Mouse (Mus musculus) heart, embryonic 15.5 days (tissue): Measurements from ENCODE around the gene Bcar3. TPM values are rescaled to one million over a fixed set of nuclear protein-coding genes. Genes with fewer than 3 reads are reported as not detected.

Experiments
- ATAC-seq: fragments of 200-750 bp; cut with Nextera tagmentation; replicated peaks from 2 replicates; pipeline ENCODE4 v1.8.0; 2017; ENCODE audit warnings: low read depth, moderate TSS enrichment; ENCODE audit not compliant: insufficient number of reproducible peaks, insufficient read depth, low FRiP score
- H3K27ac ChIP-seq: fragments of 300-500 bp; sonication (generic); 2 replicates; pipeline ENCODE4 v1.5.1; 2015; ENCODE audit warnings: mild to moderate bottlenecking, inconsistent platforms
- H3K27me3 ChIP-seq: fragments of 300-500 bp; sonication (generic); 2 replicates; pipeline ENCODE4 v1.6.1; 2015; ENCODE audit warnings: inconsistent platforms
- H3K36me3 ChIP-seq: fragments of 300-500 bp; sonication (generic); 2 replicates; pipeline ENCODE4 v1.6.1; 2015; ENCODE audit warnings: mild to moderate bottlenecking, inconsistent platforms
- H3K4me1 ChIP-seq: fragments of 300-500 bp; sonication (generic); replicated peaks from 2 replicates; pipeline ENCODE4 v1.6.1; 2015; ENCODE audit warnings: inconsistent platforms
- H3K4me2 ChIP-seq: fragments of 300-500 bp; sonication (generic); 2 replicates; pipeline ENCODE4 v1.6.1; 2015; ENCODE audit warnings: inconsistent platforms, mild to moderate bottlenecking, moderate library complexity
- H3K4me3 ChIP-seq: fragments of 300-500 bp; sonication (generic); 2 replicates; pipeline ENCODE4 v1.5.1; 2015; ENCODE audit warnings: mild to moderate bottlenecking, inconsistent platforms
- H3K9ac ChIP-seq: fragments of 300-500 bp; sonication (generic); 2 replicates; pipeline ENCODE4 v1.6.1; 2015; ENCODE audit warnings: mild to moderate bottlenecking, inconsistent platforms
- H3K9me3 ChIP-seq: fragments of 300-500 bp; sonication (generic); replicated peaks from 2 replicates; pipeline ENCODE4 v1.6.1; 2016; ENCODE audit warnings: inconsistent platforms
- WGBS: fragments of 180-500 bp; shearing (Covaris S2); methylation state at CpG from one replicate; pipeline ENCODE4 v1.1.7; 2015; ENCODE audit warnings: mixed read lengths; 5-methylcytosine and 5-hydroxymethylcytosine counted together
- polyA plus RNA-seq: library from polyadenylated mRNA; unstranded; fragments of >200 nt; fragmentation: Nextera tagmentation; extraction: Ambion mirVana; gene quantifications from 2 replicates; pipeline ENCODE4 v1.2.1, GENCODE M21; 2015

Gene Bcar3
- polyA plus RNA-seq, 1 experiment from 2014 or later, result 3.9 TPM

DNA sequence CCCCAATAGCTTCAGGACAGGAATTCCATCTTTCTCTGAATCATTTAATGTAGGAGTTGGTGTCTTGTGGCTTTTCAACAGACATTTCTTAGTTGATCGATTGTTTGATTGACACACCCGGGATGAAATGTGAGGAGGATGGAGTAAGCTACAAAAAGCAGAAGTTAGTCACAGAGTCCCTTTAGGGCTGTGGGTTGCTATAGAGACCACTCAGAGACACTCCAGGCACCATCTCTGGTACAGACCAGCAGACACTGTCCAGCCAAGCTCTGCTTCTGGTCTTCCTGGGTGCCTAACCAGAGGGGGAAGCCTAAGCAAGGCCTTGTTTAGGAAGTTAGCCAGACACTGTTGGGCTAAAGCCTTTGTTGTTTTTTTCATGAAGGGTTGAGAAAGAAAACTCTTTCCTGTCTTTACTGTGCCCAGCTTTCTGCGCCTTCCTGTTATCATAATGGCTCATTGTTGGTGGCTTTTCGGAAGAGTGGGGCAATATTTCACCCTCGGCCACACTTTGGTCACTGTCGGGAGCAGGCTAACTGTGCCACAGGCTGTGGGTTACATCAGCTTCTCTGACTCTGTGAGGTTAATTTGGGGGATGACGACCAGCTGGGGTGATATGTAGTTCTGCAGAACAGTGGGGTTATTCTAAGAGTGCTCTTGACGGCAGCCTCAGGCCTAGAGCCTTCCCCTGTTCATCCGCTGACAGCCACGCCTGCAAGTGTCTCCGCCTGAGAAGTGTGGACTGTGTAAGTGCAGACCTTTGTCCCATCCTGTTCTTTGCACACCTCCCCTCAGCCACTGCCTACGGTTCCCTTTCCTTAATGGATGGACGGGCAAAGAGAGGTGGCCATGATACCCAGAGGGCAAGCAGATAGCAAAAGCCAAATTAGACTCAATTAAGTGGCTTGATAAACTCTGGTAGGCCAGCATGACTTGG, 46.5 kb downstream of the Bcar3 start:
- peaks cover 21% of the 10 kb centered on the region for H3K27me3 ChIP-seq
- WGBS, result 65% methylated on average over 13 of the region's 13 CpGs

DNA sequence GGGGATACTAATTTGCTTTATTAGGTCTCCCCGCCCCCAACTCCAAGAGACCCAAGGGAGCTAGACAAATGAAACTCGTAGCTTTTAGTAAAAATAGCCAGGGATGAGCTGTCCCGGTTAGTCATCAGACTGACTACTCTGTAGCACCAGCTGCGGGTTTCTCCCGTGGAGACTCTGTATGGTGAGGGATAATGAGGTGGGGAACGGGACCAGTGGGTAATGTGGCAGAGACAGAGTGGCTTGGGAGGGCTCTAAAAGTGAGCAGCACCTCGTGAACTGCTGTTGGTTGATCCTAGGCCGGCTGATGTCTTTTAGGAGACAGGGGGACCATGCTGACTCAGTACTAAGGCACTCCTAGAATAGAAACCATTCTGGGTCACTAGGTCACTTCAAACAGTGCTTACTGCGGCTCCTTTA, 49.5 kb downstream of the Bcar3 start:
- no peak overlapping the region for H3K4me3 ChIP-seq
- no peak overlapping the region for H3K4me2 ChIP-seq
- no peaks in the 10 kb centered on the region for H3K9me3 ChIP-seq
- H3K9ac ChIP-seq, result no peak overlapping the region
- WGBS, result 61% methylated on average over 9 of the region's 9 CpGs
- no peak overlapping the region for H3K27ac ChIP-seq
- no peaks in the 10 kb centered on the region for H3K36me3 ChIP-seq
- H3K27me3 ChIP-seq, result peaks cover 9% of the 10 kb centered on the region; the same call in 1 of the 2 replicates
- H3K4me1 ChIP-seq, result no peaks in the 10 kb centered on the region; the same call in 1 of the 2 replicates
- ATAC-seq, result no peak

More for the DNA sequence above, 46.5 kb downstream of the Bcar3 start:
- Histone ChIP-seq H3K4me1 (no peaks in the 10 kb centered on the region), H3K9ac (no peak overlapping the region), H3K4me3 (no peak overlapping the region), H3K27ac (no peak overlapping the region), H3K4me2 (no peak overlapping the region), H3K9me3 (no peaks in the 10 kb centered on the region), H3K36me3 (no peaks in the 10 kb centered on the region)
- ATAC-seq, result no peak

- H3K4me3 ChIP-seq, result no peak overlapping the region
- no peaks in the 10 kb centered on the region for H3K36me3 ChIP-seq
- no peaks in the 10 kb centered on the region; the same call in 1 of the 2 replicates for H3K4me1 ChIP-seq
- no peak for ATAC-seq
- no peak overlapping the region for H3K27ac ChIP-seq
- WGBS, result 57% methylated on average over 5 of the region's 5 CpGs
- no peaks in the 10 kb centered on the region for H3K9me3 ChIP-seq
- no peak overlapping the region for H3K9ac ChIP-seq
- H3K4me2 ChIP-seq, result no peak overlapping the region
- H3K27me3 ChIP-seq, result peaks cover 6% of the 10 kb centered on the region
Observed at GRCm38 (mm10) chr3:122344350-122344749, 50.4 kb downstream of the Bcar3 start.

DNA sequence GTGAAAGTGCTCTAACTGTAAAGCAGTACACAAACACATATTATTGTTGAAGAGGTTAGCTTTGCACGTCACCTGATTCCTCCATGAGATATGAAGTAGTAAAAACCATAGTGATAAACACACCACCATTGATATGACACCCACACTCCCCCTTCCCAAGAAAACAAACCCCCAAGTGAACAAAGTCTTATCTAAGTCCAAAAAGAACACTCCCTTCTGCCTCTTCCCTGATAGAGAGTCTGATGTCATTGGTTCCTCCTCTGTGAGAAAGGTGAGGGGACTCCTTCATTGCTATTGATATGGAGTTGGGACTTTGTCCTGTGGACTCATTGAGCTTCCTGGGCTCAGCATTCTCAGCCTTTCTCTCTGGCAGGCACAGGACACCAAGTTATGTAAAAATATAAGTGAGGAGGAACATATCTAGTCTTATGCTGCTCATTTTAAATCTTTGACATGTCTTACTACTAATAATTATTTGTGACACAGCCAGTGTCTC, 52.1 kb downstream of the Bcar3 start:
- H3K27me3 ChIP-seq, result peaks cover 6% of the 10 kb centered on the region
- no peak overlapping the region for H3K9ac ChIP-seq
- no peak for ATAC-seq
- H3K9me3 ChIP-seq, result no peaks in the 10 kb centered on the region
- H3K4me1 ChIP-seq, result no peaks in the 10 kb centered on the region; the same call in 1 of the 2 replicates
- H3K27ac ChIP-seq, result no peak overlapping the region
- no peak overlapping the region for H3K4me3 ChIP-seq
- no peaks in the 10 kb centered on the region for H3K36me3 ChIP-seq
- H3K4me2 ChIP-seq, result no peak overlapping the region
- WGBS, result 77% methylated on average over 1 of the region's 1 CpGs

GRCm38 (mm10) chr3:122346600-122346999, 52.7 kb downstream of the Bcar3 start:
- H3K4me3 ChIP-seq, result no peak overlapping the region
- H3K27ac ChIP-seq, result no peak overlapping the region
- H3K4me1 ChIP-seq, result no peaks in the 10 kb centered on the region; the same call in 1 of the 2 replicates
- no peak overlapping the region for H3K4me2 ChIP-seq
- ATAC-seq, result no peak
- 93% methylated on average over 2 of the region's 2 CpGs for WGBS
- H3K36me3 ChIP-seq, result no peaks in the 10 kb centered on the region
- H3K9me3 ChIP-seq, result no peaks in the 10 kb centered on the region
- H3K9ac ChIP-seq, result no peak overlapping the region
- H3K27me3 ChIP-seq, result peaks cover 6% of the 10 kb centered on the region

GRCm38 (mm10) chr3:122348677-122349076, 54.7 kb downstream of the Bcar3 start:
- Histone ChIP-seq H3K4me2 (no peak overlapping the region), H3K9me3 (no peaks in the 10 kb centered on the region), H3K36me3 (no peaks in the 10 kb centered on the region), H3K4me3 (no peak overlapping the region), H3K27ac (no peak overlapping the region), H3K27me3 (no peaks in the 10 kb centered on the region; the same call in 1 of the 2 replicates), H3K9ac (no peak overlapping the region), H3K4me1 (no peaks in the 10 kb centered on the region; the same call in 1 of the 2 replicates)
- 81% methylated on average over 5 of the region's 5 CpGs for WGBS
- ATAC-seq, result no peak

DNA sequence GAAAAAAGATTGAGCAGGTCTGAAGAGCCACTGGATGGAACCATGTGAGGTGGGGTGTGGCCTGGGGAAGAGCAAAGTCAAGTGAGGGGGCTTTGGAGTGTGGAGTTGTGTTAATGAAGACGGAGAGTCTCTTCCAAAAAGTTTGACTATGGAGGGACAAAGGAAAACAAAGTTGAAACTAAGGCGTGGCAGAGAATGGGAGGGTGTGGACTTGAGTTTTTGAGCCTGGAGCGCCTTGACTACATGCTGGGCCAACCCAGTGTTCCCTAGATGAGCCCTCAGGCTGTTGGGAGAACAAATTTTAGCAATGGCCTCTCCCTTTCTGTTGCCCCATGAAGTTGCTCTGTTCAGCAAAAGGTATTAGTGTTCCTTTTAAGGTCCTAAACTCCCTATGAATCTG, 58.9 kb downstream of the Bcar3 start:
- Histone ChIP-seq H3K9me3 (no peaks in the 10 kb centered on the region), H3K4me1 (no peaks in the 10 kb centered on the region), H3K4me3 (no peak overlapping the region), H3K9ac (no peak overlapping the region), H3K4me2 (no peak overlapping the region), H3K27ac (no peak overlapping the region), H3K27me3 (no peaks in the 10 kb centered on the region; the same call in 1 of the 2 replicates), H3K36me3 (no peaks in the 10 kb centered on the region)
- no peak for ATAC-seq
- 82% methylated on average over 3 of the region's 3 CpGs for WGBS

GRCm38 (mm10) chr3:122359426-122359825, 65.5 kb downstream of the Bcar3 start:
- Histone ChIP-seq H3K27ac (no peak overlapping the region), H3K4me2 (no peak overlapping the region), H3K9ac (no peak overlapping the region), H3K4me3 (no peak overlapping the region), H3K9me3 (no peaks in the 10 kb centered on the region), H3K4me1 (no peaks in the 10 kb centered on the region), H3K27me3 (no peaks in the 10 kb centered on the region), H3K36me3 (no peaks in the 10 kb centered on the region)
- no peak for ATAC-seq
- 68% methylated on average over 7 of the region's 7 CpGs for WGBS

- Histone ChIP-seq H3K36me3 (no peaks in the 10 kb centered on the region), H3K9ac (no peak overlapping the region), H3K4me1 (peaks cover 2% of the 10 kb centered on the region; the same call in 1 of the 2 replicates), H3K4me2 (no peak overlapping the region), H3K27ac (no peak overlapping the region), H3K4me3 (no peak overlapping the region), H3K9me3 (no peaks in the 10 kb centered on the region), H3K27me3 (no peaks in the 10 kb centered on the region)
- WGBS, result 93% methylated on average over 9 of the region's 9 CpGs
- no peak for ATAC-seq
Observed at GRCm38 (mm10) chr3:122359954-122360353, 66.0 kb downstream of the Bcar3 start.

GRCm38 (mm10) chr3:122360721-122361138, 66.8 kb downstream of the Bcar3 start:
- H3K9me3 ChIP-seq, result no peaks in the 10 kb centered on the region
- H3K4me2 ChIP-seq, result no peak overlapping the region
- H3K4me1 ChIP-seq, result peaks cover 9% of the 10 kb centered on the region
- H3K9ac ChIP-seq, result no peak overlapping the region
- ATAC-seq, result no peak; the same call in 1 of the 2 replicates
- no peaks in the 10 kb centered on the region for H3K27me3 ChIP-seq
- H3K36me3 ChIP-seq, result no peaks in the 10 kb centered on the region
- no peak overlapping the region for H3K27ac ChIP-seq
- no peak overlapping the region for H3K4me3 ChIP-seq
- 38% methylated on average over 5 of the region's 5 CpGs for WGBS

- Histone ChIP-seq H3K27me3 (no peaks in the 10 kb centered on the region), H3K4me3 (no peak overlapping the region), H3K9me3 (no peaks in the 10 kb centered on the region), H3K27ac (no peak overlapping the region), H3K4me1 (peaks cover 9% of the 10 kb centered on the region), H3K36me3 (no peaks in the 10 kb centered on the region), H3K9ac (no peak overlapping the region), H3K4me2 (no peak overlapping the region)
- WGBS, result 25% methylated on average over 2 of the region's 2 CpGs
- ATAC-seq, result no peak
Observed at GRCm38 (mm10) chr3:122362719-122363118, 68.8 kb downstream of the Bcar3 start.
